In the genomic region with DNA sequence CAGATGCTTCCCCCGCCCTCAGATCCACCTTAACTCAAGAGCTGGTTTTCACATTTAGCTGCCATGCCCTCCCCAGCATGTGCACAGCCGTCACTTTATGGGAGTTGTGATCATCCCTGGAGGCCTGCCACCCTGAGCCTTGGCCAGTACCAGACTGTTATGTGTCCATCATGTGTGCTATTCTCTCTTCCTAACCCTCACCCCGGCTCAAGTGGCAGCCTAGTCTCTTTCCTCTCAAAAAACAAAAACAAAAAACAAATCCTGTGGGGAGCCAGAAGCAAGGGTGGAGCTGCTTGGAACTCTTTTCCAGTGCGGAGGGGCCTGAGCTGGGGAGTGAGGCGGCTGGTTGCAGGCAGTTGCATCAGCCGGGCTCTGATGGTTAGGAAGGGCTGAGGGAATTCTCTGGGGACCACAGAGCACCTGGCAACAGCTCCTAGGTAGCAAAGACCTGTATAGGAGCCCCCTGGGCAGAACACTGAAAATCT, we compare ENCODE assay signal across 8 mouse cellular contexts. TPM values are rescaled to one million over a fixed set of nuclear protein-coding genes. Genes with fewer than 3 reads are reported as not detected.
DNase-seq lines count a peak whose midpoint lies in the region; ATAC-seq lines count a peak whose summit lies in the region.

No protein-coding gene starts in this region.

- no peaks in the 10 kb centered on the region for H3K36me3 ChIP-seq in midbrain, embryonic 14.5 days (ENCODE audit: control insufficient read depth, insufficient read depth, low read length)

- no peaks in the 10 kb centered on the region for H3K9me3 ChIP-seq in midbrain, embryonic 14.5 days (ENCODE audit: control insufficient read depth, low read length)

- no peak overlapping the region for H3K27ac ChIP-seq in midbrain, embryonic 14.5 days (replicated peaks; ENCODE audit: low read depth, low read length)

- DNase-seq in embryo, embryonic 10 days (ENCODE audit: low spot score) = peak; percentile 3
- no peak for DNase-seq in embryo, embryonic 10.5 days (ENCODE audit: low spot score)
- peak; percentile 55 for DNase-seq in A20 (ENCODE audit: low read depth, low spot score)
- DNase-seq in cerebellum, adult 9-11 months = peak; percentile 48
- DNase-seq in heart, adult 18-20 months = peak; percentile 69 to 77
- DNase-seq in kidney, postnatal 4 days = peak; percentile 70 to 73
- DNase-seq in midbrain, embryonic 14.5 days = peak; percentile 18
- DNase-seq in urinary bladder, postnatal 36 days (ENCODE audit: low spot score in 2 of 2) = peak; percentile 42 to 67

- H3K4me2 ChIP-seq in midbrain, embryonic 14.5 days (ENCODE audit: low read length) = peak overlapping the region; percentile 77

- peaks cover 40% of the 10 kb centered on the region for H3K4me1 ChIP-seq in midbrain, embryonic 14.5 days (ENCODE audit: control insufficient read depth, insufficient read depth, low read length)

- 38% methylated on average over 6 of the region's 6 CpGs for WGBS in midbrain, embryonic 14.5 days

- H3K27me3 ChIP-seq in midbrain, embryonic 14.5 days (ENCODE audit: control insufficient read depth, insufficient read depth, low read length) = no peaks in the 10 kb centered on the region

- ATAC-seq in midbrain, embryonic 14.5 days (ENCODE audit: low FRiP score, low TSS enrichment) = no peak

- H3K9ac ChIP-seq in midbrain, embryonic 14.5 days (replicated peaks; ENCODE audit: low read length) = peak overlapping the region; percentile 46

- 0 out of 2 replicates have a peak overlapping the region, but pooled peaks have one; percentile 86 for H3K4me3 ChIP-seq in midbrain, embryonic 14.5 days (replicated peaks; ENCODE audit: low read depth, low read length)

RNA-seq across cellular contexts. Expression of gene Atf5, which starts 2.3 kb away (rescaled TPM):
- total RNA-seq in heart, adult 18-20 months (2021) = 10 to 100 TPM; 60.2 to 62.7 TPM
- polyA plus RNA-seq in midbrain, embryonic 14.5 days (2014; fragmentation: Nextera tagmentation; extraction: Ambion mirVana) = 2.2 and 2.8 TPM in 2 replicates

RNA-seq across cellular contexts. Expression of gene Il4i1, which starts 2.6 kb away (rescaled TPM):
- 1 to 10 TPM in 1 of 2 experiments, under 1 TPM in 1; 0.62 to 4.8 TPM for total RNA-seq in heart, adult 18-20 months (2021)
- polyA plus RNA-seq in midbrain, embryonic 14.5 days (2014; fragmentation: Nextera tagmentation; extraction: Ambion mirVana) = 0.97 and 1.4 TPM in 2 replicates

RNA-seq across cellular contexts. Expression of gene Nup62, which starts 2.9 kb away (rescaled TPM):
- 10 to 100 TPM; 25.4 to 26.0 TPM for total RNA-seq in heart, adult 18-20 months (2021)
- polyA plus RNA-seq in midbrain, embryonic 14.5 days (2014; fragmentation: Nextera tagmentation; extraction: Ambion mirVana) = 29.1 and 35.2 TPM in 2 replicates

RNA-seq across cellular contexts. Expression of gene Akt1s1, which starts 30.0 kb away (rescaled TPM):
- total RNA-seq in heart, adult 18-20 months (2021) = 10 to 100 TPM; 65.1 to 67.1 TPM
- 61.9 and 63.7 TPM in 2 replicates for polyA plus RNA-seq in midbrain, embryonic 14.5 days (2014; fragmentation: Nextera tagmentation; extraction: Ambion mirVana)

RNA-seq across cellular contexts. Expression of gene Tbc1d17, which starts 30.1 kb away (rescaled TPM):
- 10 to 100 TPM; 36.7 to 57.6 TPM for total RNA-seq in heart, adult 18-20 months (2021)
- polyA plus RNA-seq in midbrain, embryonic 14.5 days (2014; fragmentation: Nextera tagmentation; extraction: Ambion mirVana) = 107 and 122 TPM in 2 replicates
